Mouse (Mus musculus) MEL (cell line): ENCODE measurements around the gene Olfr1223. TPM values are rescaled to one million over a fixed set of nuclear protein-coding genes. Genes with fewer than 3 reads are reported as not detected.

Experiments
- DNase-seq: peaks from one replicate; pipeline ENCODE4 v3.0.0; 2011; ENCODE audit warnings: low read depth, low spot score
- H3K27ac ChIP-seq: 2 replicates; pipeline ENCODE4 v1.5.1; 2012; ENCODE audit warnings: low read depth, mild to moderate bottlenecking, control low read depth, low read length, moderate library complexity; ENCODE audit not compliant: control insufficient read depth
- H3K27me3 ChIP-seq, 2 experiments: fragments of 150-350 bp in 1 of 2; sonication (generic) in 1 of 2; 2 replicates each; pipeline ENCODE4 v1.6.1; 2012; ENCODE audit warnings: low read length in 2 of 2, mild to moderate bottlenecking in 2 of 2, improper control_type of control experiment in 1 of 2, moderate library complexity in 1 of 2; ENCODE audit not compliant: insufficient read depth in 2 of 2, control insufficient read depth in 1 of 2
- H3K36me3 ChIP-seq, 2 experiments: 2 replicates each; pipeline ENCODE4 v1.6.1; 2012 to 2014; ENCODE audit warnings: low read length in 2 of 2, improper control_type of control experiment in 1 of 2, inconsistent platforms in 1 of 2, mild to moderate bottlenecking in 1 of 2; ENCODE audit not compliant: insufficient read depth in 2 of 2, control insufficient read depth in 1 of 2
- H3K4me1 ChIP-seq, 2 experiments: fragments of 150-350 bp in 1 of 2; sonication (generic) in 1 of 2; 2 replicates each; pipeline ENCODE4 v1.6.1; 2012; ENCODE audit warnings: low read length in 2 of 2, improper control_type of control experiment in 1 of 2, mild to moderate bottlenecking in 1 of 2; ENCODE audit not compliant: insufficient read depth in 2 of 2, control insufficient read depth in 1 of 2
- H3K4me3 ChIP-seq, 2 experiments: fragments of 150-350 bp in 1 of 2; sonication (generic) in 1 of 2; 2 replicates each; pipeline ENCODE4 v1.5.1; 2012; ENCODE audit warnings: low read depth in 2 of 2, low read length in 2 of 2, mild to moderate bottlenecking in 2 of 2, moderate library complexity in 2 of 2, control low read depth in 1 of 2, improper control_type of control experiment in 1 of 2; ENCODE audit not compliant: control insufficient read depth in 1 of 2, insufficient read depth in 1 of 2
- H3K79me2 ChIP-seq: 2 replicates; pipeline ENCODE4 v1.6.1; 2012; ENCODE audit warnings: mild to moderate bottlenecking, low read length, moderate library complexity; ENCODE audit not compliant: control insufficient read depth, poor library complexity, insufficient read depth
- H3K9ac ChIP-seq: 2 replicates; pipeline ENCODE4 v1.6.1; 2012; ENCODE audit warnings: low read depth, mild to moderate bottlenecking, control low read depth, low read length, moderate library complexity; ENCODE audit not compliant: control insufficient read depth, poor library complexity, severe bottlenecking
- H3K9me3 ChIP-seq: fragments of 150-350 bp; sonication (generic); replicated peaks from 2 replicates; pipeline ENCODE4 v1.6.1; 2012; ENCODE audit warnings: mild to moderate bottlenecking, low read length, improper control_type of control experiment, moderate library complexity; ENCODE audit not compliant: insufficient read depth
- BHLHE40 ChIP-seq: IDR thresholded peaks from 2 replicates; pipeline ENCODE4 v1.6.1; 2012; ENCODE audit warnings: low read depth, mild to moderate bottlenecking, inconsistent platforms, low read length, improper control_type of control experiment, borderline replicate concordance
- CHD1 ChIP-seq: IDR thresholded peaks from 2 replicates; pipeline ENCODE4 v1.6.1; 2012; ENCODE audit warnings: low read depth, mild to moderate bottlenecking, inconsistent platforms, low read length, improper control_type of control experiment
- CHD2 ChIP-seq: IDR thresholded peaks from 2 replicates; pipeline ENCODE4 v1.6.1; 2011; ENCODE audit warnings: low read length, improper control_type of control experiment
- CTCF ChIP-seq, 3 experiments: IDR thresholded peaks in 2 of 3; conservative IDR thresholded peaks in 1 of 3; 2 replicates each; pipeline ENCODE4 v1.5.1; 2011 to 2012; ENCODE audit warnings: low read length in 3 of 3, low read depth in 2 of 3, mild to moderate bottlenecking in 2 of 3, improper control_type of control experiment in 1 of 3, inconsistent platforms in 1 of 3, mixed read lengths in 1 of 3, moderate library complexity in 1 of 3; ENCODE audit not compliant: control insufficient read depth in 1 of 3, insufficient read depth in 1 of 3, poor library complexity in 1 of 3, severe bottlenecking in 1 of 3
- EP300 ChIP-seq, 2 experiments: IDR thresholded peaks; 2 replicates each; pipeline ENCODE4 v1.6.1; 2011; ENCODE audit warnings: improper control_type of control experiment in 2 of 2, low read length in 2 of 2, low read depth in 1 of 2, mild to moderate bottlenecking in 1 of 2
- GATA1 ChIP-seq: IDR thresholded peaks from 2 replicates; pipeline ENCODE4 v1.6.1; 2011; ENCODE audit warnings: low read depth, low read length, improper control_type of control experiment
- JUND ChIP-seq: IDR thresholded peaks from 2 replicates; pipeline ENCODE4 v1.6.1; 2011; ENCODE audit warnings: low read depth, mild to moderate bottlenecking, improper control_type of control experiment, low read length
- MAX ChIP-seq: IDR thresholded peaks from 2 replicates; pipeline ENCODE4 v1.6.1; 2011; ENCODE audit warnings: low read length, improper control_type of control experiment
- MAZ ChIP-seq: IDR thresholded peaks from 2 replicates; pipeline ENCODE4 v1.6.1; 2012; ENCODE audit warnings: low read depth, mild to moderate bottlenecking, inconsistent platforms, low read length, improper control_type of control experiment
- MEF2A ChIP-seq: IDR thresholded peaks from 2 replicates; pipeline ENCODE4 v1.6.1; 2014; ENCODE audit warnings: low read depth, mild to moderate bottlenecking, inconsistent platforms, low read length, improper control_type of control experiment; ENCODE audit not compliant: poor library complexity, insufficient replicate concordance, severe bottlenecking; ENCODE audit errors: extremely low read depth
- MXI1 ChIP-seq: IDR thresholded peaks from 2 replicates; pipeline ENCODE4 v1.6.1; 2011; ENCODE audit warnings: mild to moderate bottlenecking, low read depth, low read length, improper control_type of control experiment
- MYC ChIP-seq: IDR thresholded peaks from 2 replicates; pipeline ENCODE4 v1.6.1; 2011; ENCODE audit warnings: low read depth, mild to moderate bottlenecking, low read length, improper control_type of control experiment, moderate library complexity
- NELFE ChIP-seq: IDR thresholded peaks from 2 replicates; pipeline ENCODE4 v1.6.1; 2011; ENCODE audit warnings: low read depth, low read length, improper control_type of control experiment
- NRF1 ChIP-seq: IDR thresholded peaks from 2 replicates; pipeline ENCODE4 v1.6.1; 2014; ENCODE audit warnings: low read depth, mild to moderate bottlenecking, inconsistent platforms, low read length, improper control_type of control experiment, moderate library complexity; ENCODE audit not compliant: poor library complexity, insufficient read depth, severe bottlenecking
- POLR2A ChIP-seq, 2 experiments: IDR thresholded peaks; 2 replicates each; pipeline ENCODE4 v1.6.1; 2011 to 2012; ENCODE audit warnings: low read length in 2 of 2, mild to moderate bottlenecking in 2 of 2, control low read depth in 1 of 2, improper control_type of control experiment in 1 of 2, low read depth in 1 of 2, moderate library complexity in 1 of 2; ENCODE audit not compliant: control insufficient read depth in 1 of 2, insufficient read depth in 1 of 2, poor library complexity in 1 of 2
- POLR2AphosphoS2 ChIP-seq: IDR thresholded peaks from 2 replicates; pipeline ENCODE4 v1.6.1; 2011; ENCODE audit warnings: low read length, improper control_type of control experiment
- POLR2AphosphoS5 ChIP-seq: IDR thresholded peaks from 2 replicates; pipeline ENCODE4 v1.6.1; 2012; ENCODE audit warnings: low read depth, borderline replicate concordance, mild to moderate bottlenecking, inconsistent platforms, low read length, moderate library complexity, mixed read lengths
- SIN3A ChIP-seq: IDR thresholded peaks from 2 replicates; pipeline ENCODE4 v1.6.1; 2012; ENCODE audit warnings: low read length, improper control_type of control experiment, inconsistent platforms
- SMC3 ChIP-seq: IDR thresholded peaks from 2 replicates; pipeline ENCODE4 v1.6.1; 2011; ENCODE audit warnings: low read depth, low read length, improper control_type of control experiment
- TBP ChIP-seq: IDR thresholded peaks from 2 replicates; pipeline ENCODE4 v1.8.0; 2011; ENCODE audit warnings: low read depth, low read length, improper control_type of control experiment
- UBTF ChIP-seq: IDR thresholded peaks from 2 replicates; pipeline ENCODE4 v1.6.1; 2012; ENCODE audit warnings: low read depth, mild to moderate bottlenecking, inconsistent platforms, low read length, improper control_type of control experiment, moderate library complexity, borderline replicate concordance; ENCODE audit not compliant: insufficient read depth
- ZKSCAN1 ChIP-seq: IDR thresholded peaks from 2 replicates; pipeline ENCODE4 v1.6.1; 2012; ENCODE audit warnings: low read depth, mild to moderate bottlenecking, inconsistent platforms, low read length, improper control_type of control experiment, moderate library complexity
- ZMIZ1 ChIP-seq: IDR thresholded peaks from 2 replicates; pipeline ENCODE4 v1.6.1; 2012; ENCODE audit warnings: low read depth, mild to moderate bottlenecking, inconsistent platforms, low read length, improper control_type of control experiment, moderate library complexity
- ZNF384 ChIP-seq: IDR thresholded peaks from 2 replicates; pipeline ENCODE4 v1.6.1; 2012; ENCODE audit warnings: low read depth, mild to moderate bottlenecking, inconsistent platforms, low read length, improper control_type of control experiment
- polyA plus RNA-seq, 2 experiments: library from polyadenylated mRNA; stranded (reverse) in 1 of 2; unstranded in 1 of 2; fragments of >175 nt in 1 of 2; fragments of >200 nt in 1 of 2; gene quantifications; 2 replicates each; pipeline versions ENCODE4 v1.2.1 to v1.2.4; 2012; ENCODE audit warnings: low replicate concordance in 2 of 2, low read depth in 1 of 2; ENCODE audit not compliant: insufficient read length in 2 of 2, insufficient read depth in 1 of 2, missing spikeins in 1 of 2
- total RNA-seq: library from RNA; depleted of rRNA; stranded (reverse); fragments of 300-350 nt; gene quantifications from 2 replicates; pipeline ENCODE4 v1.2.3, GENCODE M21; 2012; rRNA removed

Olfr1223 gene
- not detected in 2 replicates for total RNA-seq
- polyA plus RNA-seq = not detected

DNA sequence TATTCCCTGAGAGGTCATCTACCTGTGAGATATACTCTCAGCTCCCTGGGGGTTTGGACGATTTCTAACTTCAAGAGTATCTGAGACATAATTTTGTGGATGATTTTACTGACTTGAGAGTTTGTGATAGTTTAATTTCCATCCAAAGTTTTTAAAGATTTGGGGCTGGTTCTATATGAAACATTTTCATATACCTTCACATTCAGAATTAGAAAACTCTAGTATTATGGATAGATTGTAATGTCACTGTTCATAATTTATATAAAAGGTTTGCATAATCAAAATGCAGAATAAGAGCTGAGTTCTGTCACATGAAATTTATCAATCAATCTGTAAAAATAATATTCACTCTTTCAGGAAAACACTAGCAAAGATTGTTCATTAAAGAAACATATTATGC, at the start of gene Olfr1223:
Gene Olfr1223 (minus strand): TSS at position 101 of the 400 bp plus-strand sequence.
- Histone ChIP-seq H3K27ac (no peak within 1 kb of the TSS), H3K36me3 (no peaks in the 10 kb centered on the region), H3K9me3 (no peaks in the 10 kb centered on the region), H3K27me3 (no peaks in the 10 kb centered on the region), H3K4me1 (no peaks in the 10 kb centered on the region), H3K79me2 (no peaks in the 10 kb centered on the region), H3K4me3 (no peak within 1 kb of the TSS), H3K9ac (no peak within 1 kb of the TSS)
- no peak for TF ChIP-seq POLR2A (IDR thresholded peaks at IDR 0.05; ENCODE audit: control insufficient read depth in 1 of 2, insufficient read depth in 1 of 2, low read depth in 1 of 2, low read length in 2 of 2, poor library complexity in 1 of 2)
- TF ChIP-seq UBTF = no peak
- no peak for TF ChIP-seq POLR2AphosphoS2
- TF ChIP-seq EP300 (IDR thresholded peaks at IDR 0.05; ENCODE audit: low read depth in 1 of 2, low read length in 2 of 2) = no peak
- no peak for TF ChIP-seq MXI1
- no peak for TF ChIP-seq NRF1
- TF ChIP-seq POLR2AphosphoS5 = no peak
- no peak for TF ChIP-seq GATA1
- no peak for TF ChIP-seq NELFE
- no peak for TF ChIP-seq CHD2
- TF ChIP-seq MEF2A = no peak
- no peak for TF ChIP-seq MYC
- TF ChIP-seq TBP = no peak
- no peak for TF ChIP-seq JUND
- TF ChIP-seq ZKSCAN1 = no peak
- TF ChIP-seq CTCF (IDR thresholded peaks at IDR 0.05 in 2 of 3, conservative IDR thresholded peaks at IDR 0.05 in 1 of 3; ENCODE audit: control insufficient read depth in 1 of 3, insufficient read depth in 1 of 3, low read depth in 2 of 3, low read length in 3 of 3, poor library complexity in 1 of 3, severe bottlenecking in 1 of 3) = no peak
- no peak for TF ChIP-seq BHLHE40
- DNase-seq = no peak

DNA sequence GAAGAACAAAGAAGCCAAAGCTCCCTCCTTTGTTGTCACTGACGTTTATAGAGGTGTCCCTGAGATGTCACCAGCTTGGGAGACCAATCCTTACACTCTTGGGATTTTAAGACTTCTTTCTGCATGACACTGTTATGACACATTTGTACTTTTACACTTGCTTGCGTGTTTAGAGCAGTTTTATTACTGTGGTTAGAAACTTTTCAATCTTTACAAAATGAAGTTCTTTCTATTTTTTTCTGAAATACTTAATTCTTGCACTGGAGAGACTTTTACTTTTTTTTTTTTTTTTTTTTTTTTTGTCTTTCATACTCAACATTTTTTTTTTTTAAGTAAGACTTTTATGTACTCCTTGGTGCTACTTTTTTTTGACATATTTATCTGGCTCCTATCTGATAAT, 48.6 kb upstream of the Olfr1223 start, which contains the start of gene Olfr1226:
Gene Olfr1226 (minus strand): TSS at position 101 of the 400 bp plus-strand sequence.
- no peak within 1 kb of the TSS for H3K4me3 ChIP-seq
- H3K9ac ChIP-seq = no peak within 1 kb of the TSS
- H3K36me3 ChIP-seq = peaks cover 0 to 5% of the 10 kb centered on the region in 2 experiments; a peak in 2 of 4 replicates
- TF ChIP-seq SIN3A (no peak), ZNF384 (no peak), POLR2A (IDR thresholded peaks at IDR 0.05; ENCODE audit: control insufficient read depth in 1 of 2, insufficient read depth in 1 of 2, low read depth in 1 of 2, low read length in 2 of 2, poor library complexity in 1 of 2) (no peak), CHD1 (no peak), MAX (no peak), MAZ (no peak), ZMIZ1 (no peak), SMC3 (no peak)
- H3K4me1 ChIP-seq = no peaks in the 10 kb centered on the region; a peak in 1 of 4 replicates
- H3K9me3 ChIP-seq = no peaks in the 10 kb centered on the region
- no peak for DNase-seq
- H3K27ac ChIP-seq = no peak within 1 kb of the TSS
- H3K27me3 ChIP-seq = no peaks in the 10 kb centered on the region
- H3K79me2 ChIP-seq = no peaks in the 10 kb centered on the region
